Mouse (Mus musculus): ENCODE data around the gene Mcrip2. TPM values are rescaled to one million over a fixed set of nuclear protein-coding genes. Genes with fewer than 3 reads are reported as not detected.

The Mcrip2 gene
- polyA plus RNA-seq, 1 experiment from 2014 or later = 127 TPM

GRCm38 (mm10) chr17:25895415-25895814 lies 26.9 kb upstream of the Mcrip2 start:
- H3K36me3 ChIP-seq (replicated peaks; ENCODE audit: insufficient read depth, low read length) = peaks cover 3% of the 10 kb centered on the region; the same call in 1 of the 2 replicates
- whole genome bisulfite sequencing (ENCODE audit: insufficient replicate concordance) = 52% methylated on average over 2 of the region's 2 CpGs
- DNase-seq (no peak), ATAC-seq (no peak)
- H3K9me3 ChIP-seq (ENCODE audit: low read length) = no peaks in the 10 kb centered on the region
- H3K9ac ChIP-seq (replicated peaks) = no peak overlapping the region
- H3K4me3 ChIP-seq (ENCODE audit: low read depth, low read length) = no peak overlapping the region
- H3K4me2 ChIP-seq (ENCODE audit: low read depth, low read length) = no peak overlapping the region
- 0 out of 2 replicates have a peak, but pooled peaks cover 2% of the 10 kb centered on the region for H3K4me1 ChIP-seq (ENCODE audit: insufficient read depth)
- no peak overlapping the region for H3K27ac ChIP-seq (ENCODE audit: low read depth)
- H3K27me3 ChIP-seq (ENCODE audit: insufficient read depth, low read length) = no peaks in the 10 kb centered on the region
- TF ChIP-seq CTCF (IDR thresholded peaks at IDR 0.05; ENCODE audit: low read depth) (0 out of 2 replicates have a peak, but pooled peaks have one; percentile 4), EP300 (IDR thresholded peaks at IDR 0.05; ENCODE audit: low read depth) (no peak)

- H3K4me2 ChIP-seq (ENCODE audit: low read depth, low read length) = no peak overlapping the region
- DNase-seq (peak; percentile 74), ATAC-seq (peak; percentile 77)
- H3K27me3 ChIP-seq (ENCODE audit: insufficient read depth, low read length) = no peaks in the 10 kb centered on the region
- H3K9ac ChIP-seq (replicated peaks) = no peak overlapping the region
- TF ChIP-seq EP300 (IDR thresholded peaks at IDR 0.05; ENCODE audit: low read depth) (no peak), CTCF (IDR thresholded peaks at IDR 0.05; ENCODE audit: low read depth) (peak; percentile 98)
- 30% methylated on average over 2 of the region's 2 CpGs for WGBS (ENCODE audit: insufficient replicate concordance)
- H3K4me1 ChIP-seq (ENCODE audit: insufficient read depth) = 0 out of 2 replicates have a peak, but pooled peaks cover 2% of the 10 kb centered on the region
- H3K36me3 ChIP-seq (replicated peaks; ENCODE audit: insufficient read depth, low read length) = peaks cover 5% of the 10 kb centered on the region
- H3K9me3 ChIP-seq (ENCODE audit: low read length) = no peaks in the 10 kb centered on the region
- no peak overlapping the region for H3K27ac ChIP-seq (ENCODE audit: low read depth)
- no peak overlapping the region for H3K4me3 ChIP-seq (ENCODE audit: low read depth, low read length)
These were observed 25.5 kb upstream of the Mcrip2 start for GRCm38 (mm10) chr17:25893975-25894617.

GRCm38 (mm10) chr17:25888837-25889236 lies 20.3 kb upstream of the Mcrip2 start:
- Histone ChIP-seq H3K9ac (replicated peaks) (no peak overlapping the region), H3K27me3 (ENCODE audit: insufficient read depth, low read length) (no peaks in the 10 kb centered on the region), H3K27ac (ENCODE audit: low read depth) (no peak overlapping the region), H3K4me1 (ENCODE audit: insufficient read depth) (peaks cover 6% of the 10 kb centered on the region), H3K36me3 (replicated peaks; ENCODE audit: insufficient read depth, low read length) (peaks cover 19% of the 10 kb centered on the region), H3K9me3 (ENCODE audit: low read length) (no peaks in the 10 kb centered on the region), H3K4me2 (ENCODE audit: low read depth, low read length) (no peak overlapping the region), H3K4me3 (ENCODE audit: low read depth, low read length) (no peak overlapping the region)
- ATAC-seq = no peak
- DNase-seq = no peak
- WGBS (ENCODE audit: insufficient replicate concordance) = 69% methylated on average over 3 of the region's 3 CpGs
- TF ChIP-seq CTCF (IDR thresholded peaks at IDR 0.05; ENCODE audit: low read depth) = no peak
- no peak for TF ChIP-seq EP300 (IDR thresholded peaks at IDR 0.05; ENCODE audit: low read depth)

- 73% methylated on average over 10 of the region's 10 CpGs for WGBS (ENCODE audit: insufficient replicate concordance)
- TF ChIP-seq EP300 (IDR thresholded peaks at IDR 0.05; ENCODE audit: low read depth) (no peak), CTCF (IDR thresholded peaks at IDR 0.05; ENCODE audit: low read depth) (no peak)
- no peaks in the 10 kb centered on the region for H3K9me3 ChIP-seq (ENCODE audit: low read length)
- no peak overlapping the region for H3K9ac ChIP-seq (replicated peaks)
- no peak overlapping the region for H3K4me3 ChIP-seq (ENCODE audit: low read depth, low read length)
- no peak overlapping the region for H3K4me2 ChIP-seq (ENCODE audit: low read depth, low read length)
- peaks cover 6% of the 10 kb centered on the region for H3K4me1 ChIP-seq (ENCODE audit: insufficient read depth)
- H3K36me3 ChIP-seq (replicated peaks; ENCODE audit: insufficient read depth, low read length) = peaks cover 23% of the 10 kb centered on the region
- peak overlapping the region; percentile 29; the same call in 1 of the 2 replicates for H3K27ac ChIP-seq (ENCODE audit: low read depth)
- ATAC-seq (no peak), DNase-seq (no peak)
- no peaks in the 10 kb centered on the region for H3K27me3 ChIP-seq (ENCODE audit: insufficient read depth, low read length)
These were observed 18.9 kb upstream of the Mcrip2 start for GRCm38 (mm10) chr17:25887467-25887866.

GRCm38 (mm10) chr17:25886806-25887205 lies 18.2 kb upstream of the Mcrip2 start:
- Histone ChIP-seq H3K4me1 (ENCODE audit: insufficient read depth) (peaks cover 6% of the 10 kb centered on the region), H3K9me3 (ENCODE audit: low read length) (no peaks in the 10 kb centered on the region), H3K9ac (replicated peaks) (no peak overlapping the region), H3K36me3 (replicated peaks; ENCODE audit: insufficient read depth, low read length) (peaks cover 26% of the 10 kb centered on the region), H3K27ac (ENCODE audit: low read depth) (peak overlapping the region; percentile 69), H3K27me3 (ENCODE audit: insufficient read depth, low read length) (no peaks in the 10 kb centered on the region), H3K4me3 (ENCODE audit: low read depth, low read length) (no peak overlapping the region), H3K4me2 (ENCODE audit: low read depth, low read length) (no peak overlapping the region)
- peak; percentile 10; the same call in 1 of the 2 replicates for TF ChIP-seq EP300 (IDR thresholded peaks at IDR 0.05; ENCODE audit: low read depth)
- no peak for TF ChIP-seq CTCF (IDR thresholded peaks at IDR 0.05; ENCODE audit: low read depth)
- DNase-seq (no peak), ATAC-seq (peak; percentile 78)

- no peak for ATAC-seq
- no peak overlapping the region for H3K27ac ChIP-seq (ENCODE audit: low read depth)
These were observed 17.1 kb upstream of the Mcrip2 start for GRCm38 (mm10) chr17:25885636-25886035.

More at GRCm38 (mm10) chr17:25885636-25886035, 17.1 kb upstream of the Mcrip2 start:
- Histone ChIP-seq H3K4me2 (ENCODE audit: low read depth, low read length) (no peak overlapping the region), H3K4me3 (ENCODE audit: low read depth, low read length) (no peak overlapping the region), H3K4me1 (ENCODE audit: insufficient read depth) (peaks cover 10% of the 10 kb centered on the region), H3K9me3 (ENCODE audit: low read length) (no peaks in the 10 kb centered on the region), H3K36me3 (replicated peaks; ENCODE audit: insufficient read depth, low read length) (peaks cover 26% of the 10 kb centered on the region), H3K9ac (replicated peaks) (no peak overlapping the region), H3K27me3 (ENCODE audit: insufficient read depth, low read length) (no peaks in the 10 kb centered on the region)
- DNase-seq = no peak
- no peak for TF ChIP-seq EP300 (IDR thresholded peaks at IDR 0.05; ENCODE audit: low read depth)
- peak; percentile 70 for TF ChIP-seq CTCF (IDR thresholded peaks at IDR 0.05; ENCODE audit: low read depth)
- 66% methylated on average over 4 of the region's 4 CpGs for WGBS (ENCODE audit: insufficient replicate concordance)
